Mouse (Mus musculus): ENCODE measurements around the gene Rbm34. TPM values are rescaled to one million over a fixed set of nuclear protein-coding genes. Genes with fewer than 3 reads are reported as not detected.
"Not testable (repeated sequence)": the region's sequence is repeated elsewhere in the genome, so short reads cannot be mapped to it uniquely, and the experiment has no call there.

Rbm34 gene
- total RNA-seq (2021): 10 to 100 TPM; 17.4 to 19.5 TPM
- long read RNA-seq, transcript Rbm34-201 (11 exons, 3,424 nt): major isoform, 12 of 23 reads
- long read RNA-seq, partial matches to known transcripts: 0 of 23 reads
- long read RNA-seq, other reads (novel, unspliced or antisense): 7 of 23 reads

DNA sequence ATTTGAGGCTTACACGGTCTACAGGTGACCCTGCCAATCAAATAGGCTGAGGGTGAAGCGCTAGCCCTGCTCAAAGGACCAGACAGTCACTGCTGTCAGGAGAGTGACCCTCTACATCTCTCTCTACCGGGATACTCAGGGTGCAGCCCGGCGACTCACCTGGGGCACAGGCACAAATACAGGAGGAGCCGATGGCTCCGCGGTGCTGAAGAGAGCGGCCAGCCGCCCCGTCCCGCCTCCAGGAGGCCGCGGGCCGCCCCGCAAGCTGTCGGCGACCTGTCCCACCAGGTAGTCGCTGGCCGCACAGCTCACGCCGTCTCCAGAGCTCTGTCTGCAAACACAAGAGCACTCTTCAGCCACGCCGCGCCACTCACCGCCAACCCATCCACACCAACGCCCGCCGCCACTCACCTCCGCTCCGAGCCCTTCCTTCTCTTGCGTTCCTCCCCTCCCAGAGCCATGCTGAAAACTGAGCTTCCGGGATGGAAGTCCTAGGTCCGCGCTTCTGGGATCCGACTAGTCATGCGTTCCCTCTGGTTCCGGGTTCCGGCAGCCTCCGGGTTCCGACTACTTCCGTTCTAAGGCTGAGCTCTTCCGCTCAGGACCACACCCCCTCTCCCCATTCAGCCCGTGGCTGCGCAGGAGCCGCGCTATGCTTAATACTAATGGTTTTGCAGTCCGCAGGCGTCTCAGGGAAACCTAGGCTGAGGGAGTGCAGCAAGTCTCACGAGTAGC, at the start of gene Rbm34:
Gene Rbm34 (minus strand): TSS at position 493 of the 735 bp plus-strand sequence.
- DNase-seq (ENCODE audit: low spot score in 2 of 2): peak; percentile 97 to 98

DNA sequence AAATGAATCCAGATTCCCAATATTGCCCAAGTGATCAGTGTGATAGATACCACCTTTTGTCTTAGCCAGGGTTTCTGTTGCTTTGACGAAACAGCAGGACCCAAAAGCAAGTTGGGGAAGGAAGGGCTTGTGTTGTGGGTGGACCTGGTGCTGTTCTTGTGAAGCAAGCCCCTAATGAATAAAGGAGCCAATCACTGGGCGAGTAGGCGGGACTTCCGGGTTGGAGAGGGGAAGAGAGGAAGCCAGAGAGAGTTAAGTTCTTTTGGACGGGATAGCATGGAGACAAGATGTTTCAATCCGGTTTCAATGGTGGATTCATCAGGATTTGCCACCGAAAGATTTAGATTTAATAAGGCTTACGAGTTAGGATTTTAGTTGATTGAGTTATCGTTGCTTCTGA, 40.8 kb upstream of the Rbm34 start:
- no peak for DNase-seq (ENCODE audit: low spot score in 2 of 2)

DNA sequence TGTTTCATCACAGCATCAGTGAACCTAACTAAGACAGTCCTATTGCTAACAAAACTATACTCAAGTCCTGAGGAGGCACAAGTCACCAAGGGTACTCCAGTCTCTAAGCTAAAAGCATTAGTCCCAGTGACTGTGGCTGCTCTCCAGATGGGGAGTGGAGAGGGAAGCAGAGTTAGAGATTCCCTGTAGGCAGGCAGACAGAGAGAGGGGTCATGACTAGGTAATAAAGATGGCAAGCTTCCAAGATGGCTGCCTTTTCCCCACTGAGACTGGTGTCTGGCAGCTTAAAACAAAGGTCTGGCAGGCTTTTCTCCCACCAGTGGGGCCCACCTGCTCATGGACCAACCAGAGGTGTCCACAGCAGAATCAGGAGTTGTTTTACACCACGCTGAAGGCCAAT, 23.6 kb upstream of the Rbm34 start:
- DNase-seq (ENCODE audit: low spot score in 2 of 2): no peak

DNA sequence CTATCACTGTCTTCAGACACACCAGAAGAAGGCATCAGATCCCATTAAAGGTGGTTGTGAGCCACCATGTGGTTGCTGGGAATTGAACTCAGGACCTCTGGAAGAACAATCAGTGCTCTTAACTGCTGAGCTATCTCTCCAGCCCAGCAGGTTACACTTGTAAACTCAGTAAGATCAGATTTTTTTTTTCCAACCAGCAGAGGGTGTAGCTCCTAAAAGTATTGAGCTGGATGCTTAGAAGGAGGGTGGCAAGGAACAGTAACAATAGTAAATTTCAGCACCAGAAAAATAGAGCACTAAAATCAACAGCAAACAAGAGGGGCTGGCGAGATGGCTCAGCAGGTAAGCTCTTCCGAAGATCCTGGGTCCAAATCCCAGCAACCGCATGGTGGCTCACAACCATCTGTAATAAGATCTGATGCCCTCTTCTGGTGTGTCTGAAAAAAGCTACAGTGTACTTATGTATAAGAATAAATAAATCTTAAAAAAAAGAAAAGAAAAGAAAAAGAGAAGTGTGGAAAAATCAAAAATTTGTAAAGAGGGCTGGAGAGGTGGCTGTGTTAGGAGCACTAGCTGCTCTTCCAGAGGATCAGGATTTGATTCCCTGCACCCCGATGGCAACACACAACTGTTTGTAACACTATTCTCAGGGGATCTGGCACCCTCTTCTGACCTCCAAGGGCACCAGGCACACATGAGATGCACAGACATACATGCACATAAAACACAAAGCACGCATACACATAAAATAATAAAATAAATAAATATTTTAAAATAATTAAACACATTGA, 18.7 kb upstream of the Rbm34 start:
- no peak for DNase-seq (ENCODE audit: low spot score in 2 of 2)

DNA sequence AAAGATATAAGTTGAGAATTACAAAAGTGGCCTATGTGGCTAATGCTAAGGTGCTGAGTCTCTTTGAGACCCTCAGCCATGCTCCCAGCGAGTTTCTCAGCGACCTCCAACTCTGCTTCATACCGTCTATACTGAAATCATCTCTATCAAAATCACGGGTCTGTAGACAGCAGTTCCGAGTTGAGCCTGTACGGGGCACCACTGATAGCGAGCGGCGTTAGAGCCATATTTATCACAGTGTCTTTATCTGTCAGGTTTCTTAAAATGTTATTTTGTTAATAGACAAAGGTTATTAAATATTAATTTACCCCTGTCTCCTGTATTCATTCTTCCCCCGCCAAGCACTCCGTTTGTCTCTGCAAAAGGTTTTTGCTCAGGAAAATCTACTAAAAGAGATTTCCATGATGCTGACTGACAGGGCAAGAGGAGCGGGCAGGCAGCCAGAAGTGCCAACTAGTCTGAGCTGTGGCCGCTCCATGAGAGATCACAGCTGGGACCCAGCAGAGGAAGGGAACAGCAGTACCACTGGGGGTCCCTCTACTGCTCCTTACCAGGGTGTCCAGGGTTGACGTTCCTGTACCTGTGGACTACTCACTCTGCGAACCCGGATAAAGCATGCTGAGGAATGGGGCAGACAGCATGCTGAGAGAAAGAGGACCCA, 17.6 kb upstream of the Rbm34 start:
- no peak for DNase-seq (ENCODE audit: low spot score in 2 of 2)

DNA sequence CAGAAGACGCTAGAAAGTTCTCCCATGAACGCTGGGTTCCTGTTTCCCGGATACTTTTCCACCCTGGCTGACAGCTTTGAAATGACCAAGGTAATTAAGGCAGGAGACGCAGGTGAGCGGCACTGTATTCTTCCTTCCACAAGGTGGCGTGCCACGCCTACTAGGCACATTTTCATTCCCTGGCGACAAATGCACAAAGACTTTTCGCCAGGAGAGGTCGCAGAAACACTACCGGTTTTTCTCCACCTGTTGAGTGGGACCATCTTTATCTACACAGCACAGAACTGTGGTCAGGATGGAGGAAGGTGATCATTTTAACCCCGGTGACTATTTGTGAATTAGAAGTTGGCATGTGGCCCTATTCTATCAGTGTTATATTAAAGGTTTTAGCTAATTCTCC, 15.6 kb upstream of the Rbm34 start:
- DNase-seq (ENCODE audit: low spot score in 2 of 2): peak; percentile 84 to 87

DNA sequence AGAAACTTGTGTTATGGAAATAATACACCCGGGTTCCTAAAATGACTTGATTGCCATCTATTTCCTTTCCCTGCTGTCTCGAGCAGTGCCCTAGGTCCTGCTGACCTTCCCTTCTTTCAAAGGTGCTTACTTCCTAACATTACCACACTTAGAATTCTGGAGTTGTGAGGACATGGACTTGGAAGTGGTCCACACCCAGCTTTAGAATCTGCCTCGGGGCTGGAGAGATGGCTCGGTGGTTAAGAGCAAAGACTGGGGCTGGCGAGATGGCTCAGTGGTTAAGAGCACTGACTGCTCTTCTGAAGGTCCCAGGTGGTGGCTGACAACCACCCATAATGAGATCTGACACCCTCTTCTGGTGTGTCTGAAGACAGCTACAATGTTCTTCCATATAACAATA, 9.2 kb upstream of the Rbm34 start:
- no peak for DNase-seq (ENCODE audit: low spot score in 2 of 2)

DNA sequence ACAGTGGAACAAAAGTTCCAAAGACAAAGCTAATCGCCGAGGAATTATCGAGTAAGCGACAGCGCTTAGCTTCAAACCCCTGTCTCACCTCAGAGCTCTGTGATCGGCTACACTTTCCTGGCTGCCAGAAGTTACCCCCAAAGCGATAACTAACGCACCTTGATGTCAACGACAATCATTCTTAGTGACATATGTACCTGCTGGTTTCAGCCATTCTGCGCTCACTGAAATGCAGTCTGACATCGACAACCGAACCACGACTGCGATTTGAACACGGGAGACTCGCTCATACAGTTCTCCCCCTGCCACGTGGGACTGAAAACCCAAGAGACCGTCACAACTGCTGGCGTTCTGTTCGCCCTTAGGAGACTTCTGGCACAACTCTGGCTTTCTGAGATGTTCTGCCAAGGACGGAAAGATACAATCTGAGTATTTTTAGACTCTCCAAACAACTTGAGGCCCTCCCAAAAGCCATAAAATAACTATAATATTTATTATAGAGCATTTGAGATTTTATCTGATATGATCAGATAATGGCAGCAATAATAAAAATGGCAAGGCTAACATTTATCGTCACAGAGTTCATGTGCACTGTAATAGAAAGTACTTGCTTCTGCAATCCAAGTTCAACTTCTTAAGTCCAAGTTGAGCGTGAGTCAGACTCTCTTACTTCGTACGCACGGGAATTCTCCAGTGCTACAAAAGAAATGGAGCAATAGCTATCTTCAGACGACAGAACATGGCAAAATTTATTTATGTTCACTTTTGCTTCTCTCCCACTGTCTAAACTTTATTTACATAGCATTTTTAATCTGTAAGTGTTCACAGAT, 8.4 kb upstream of the Rbm34 start:
- DNase-seq (ENCODE audit: low spot score in 2 of 2): no peak

DNA sequence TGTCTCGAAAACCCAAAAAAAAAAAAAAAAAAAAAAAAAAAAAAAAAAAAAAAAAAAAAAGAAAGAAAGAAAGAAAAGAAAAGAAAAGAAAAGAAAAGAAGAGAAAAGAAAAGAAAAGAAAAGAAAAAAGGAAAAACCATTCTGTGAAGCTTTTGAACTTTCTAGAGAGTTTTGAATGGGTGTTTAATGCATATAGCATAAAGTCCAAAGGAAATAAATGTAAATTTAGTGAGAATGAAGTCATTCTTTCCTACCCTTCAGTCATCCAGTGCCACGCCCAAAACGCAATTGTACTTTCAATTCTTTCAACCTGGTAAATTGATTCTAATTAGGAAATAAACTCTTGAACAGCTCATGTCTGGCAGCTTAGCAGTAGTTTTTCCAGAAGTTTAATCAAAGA, 7.7 kb upstream of the Rbm34 start:
- DNase-seq (ENCODE audit: low spot score in 2 of 2): not testable (repeated sequence)

DNA sequence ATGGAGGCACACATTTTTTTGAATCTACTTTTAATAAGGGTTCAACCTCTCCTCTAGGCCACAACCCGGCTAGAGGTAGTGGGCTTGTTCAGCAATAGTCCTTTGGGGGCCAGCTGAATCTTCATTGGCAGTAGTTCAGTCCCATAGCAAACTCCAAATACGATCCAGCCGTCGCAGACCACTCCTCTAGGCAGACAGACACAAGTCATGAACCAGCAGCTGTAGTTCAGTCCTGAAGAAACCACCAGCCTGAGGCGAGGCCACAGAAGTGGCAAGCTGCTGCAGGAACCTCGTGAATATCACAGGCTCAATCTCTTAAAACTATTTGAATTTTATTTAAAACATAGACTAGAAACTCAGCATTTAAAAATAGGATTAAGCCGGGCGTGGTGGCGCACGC, 7.2 kb upstream of the Rbm34 start:
- DNase-seq (ENCODE audit: low spot score in 2 of 2): no peak

DNA sequence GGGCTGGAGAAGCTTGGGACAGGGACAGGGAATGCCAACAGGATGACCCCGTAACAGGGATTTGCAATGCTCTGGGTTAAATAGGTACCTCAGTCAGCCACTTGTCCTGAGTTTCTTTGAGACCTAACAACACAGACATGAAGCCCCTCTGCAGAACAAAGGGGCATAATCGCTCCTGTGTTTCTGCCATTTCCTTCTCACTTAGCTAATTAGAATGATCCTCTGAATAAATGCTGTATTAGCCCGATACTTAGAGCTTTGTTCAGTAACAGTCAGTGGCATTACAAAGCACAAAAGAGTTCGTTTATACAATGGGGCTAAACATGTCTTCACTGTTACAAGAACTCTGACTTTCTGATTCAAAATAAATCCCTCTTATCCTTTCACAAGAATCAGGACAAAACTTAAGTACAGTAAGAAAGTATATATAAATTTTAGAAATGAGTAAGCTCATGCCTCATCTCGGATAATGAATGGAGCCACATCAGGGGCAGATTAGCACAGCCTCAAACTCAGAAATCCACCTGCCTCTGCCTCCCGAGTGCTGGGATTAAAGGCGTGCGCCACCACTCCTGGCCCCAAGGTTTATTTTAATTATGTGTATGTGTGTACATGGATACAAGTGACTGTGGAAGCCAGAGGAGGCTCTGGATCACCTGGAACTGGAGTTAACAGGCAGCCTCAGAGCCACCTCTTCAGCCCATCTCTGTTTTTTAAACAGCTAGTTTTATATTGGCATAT, 5.9 kb upstream of the Rbm34 start:
- DNase-seq (ENCODE audit: low spot score in 2 of 2): no peak

DNA sequence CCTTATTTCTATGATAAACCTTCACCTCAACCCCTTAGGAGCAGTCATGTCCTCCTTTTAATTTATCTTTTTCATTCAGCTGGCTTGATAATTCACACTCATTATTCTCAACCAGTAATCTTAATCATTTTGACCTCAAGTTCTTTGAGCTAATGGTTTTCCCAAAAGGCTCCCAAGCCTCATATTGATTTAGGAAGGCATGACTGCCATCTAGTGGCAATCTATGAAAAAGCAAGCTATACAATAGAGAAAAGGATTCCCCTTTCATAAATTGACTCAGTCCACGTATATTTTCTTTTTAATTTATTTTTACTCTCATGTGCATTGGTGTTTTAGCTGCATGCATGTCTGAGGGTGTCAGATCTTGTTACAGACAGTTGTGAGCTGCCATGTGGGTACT, 4.8 kb upstream of the Rbm34 start:
- DNase-seq (ENCODE audit: low spot score in 2 of 2): no peak

DNA sequence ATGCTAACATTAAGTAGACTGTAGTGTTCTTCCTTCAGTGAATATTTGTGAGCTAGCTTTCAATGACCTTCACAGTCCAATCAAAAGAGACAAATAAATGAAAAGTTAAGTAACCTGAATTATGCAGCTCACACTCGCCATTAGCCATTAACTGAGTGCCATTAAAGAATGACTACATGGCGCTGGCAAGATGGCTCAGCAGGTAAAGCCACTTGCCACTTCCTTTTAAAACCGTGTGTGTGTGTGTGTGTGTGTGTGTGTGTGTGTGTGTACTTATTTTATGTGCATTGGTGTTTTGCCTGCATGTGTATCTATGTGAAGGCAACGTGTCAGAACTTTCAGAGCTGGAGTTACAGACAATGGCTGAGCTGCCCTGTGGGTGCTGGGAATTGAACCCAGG, 3.6 kb upstream of the Rbm34 start:
- no peak for DNase-seq (ENCODE audit: low spot score in 2 of 2)

DNA sequence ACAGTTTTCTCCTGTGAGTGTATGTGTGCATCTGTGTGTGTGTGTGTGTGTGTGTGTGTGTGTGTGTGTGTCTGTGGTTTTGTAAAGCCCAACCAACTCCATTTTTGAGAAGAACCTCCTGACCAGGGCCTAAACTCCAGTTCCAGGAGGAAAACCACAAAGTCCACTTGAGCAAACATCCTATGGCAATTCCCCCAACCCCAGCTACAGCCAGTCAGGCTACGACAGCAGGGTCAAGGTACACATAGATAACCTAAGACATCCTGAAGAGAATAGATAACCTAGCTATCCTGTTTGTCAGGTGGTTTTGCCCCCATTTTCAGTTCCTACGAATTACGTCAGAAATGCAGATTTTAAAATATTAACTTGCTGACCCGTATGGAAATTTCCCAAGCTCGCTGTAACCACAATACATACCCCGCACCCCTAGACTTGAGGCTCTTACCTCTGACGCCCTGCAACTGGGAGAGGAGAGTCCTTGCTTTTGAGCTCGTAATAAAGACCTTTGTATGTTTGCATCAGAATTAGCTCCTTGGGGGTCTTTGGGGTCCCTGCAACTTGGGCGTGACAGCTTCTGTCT, 2.9 kb upstream of the Rbm34 start:
- DNase-seq (ENCODE audit: low spot score in 2 of 2): no peak

DNA sequence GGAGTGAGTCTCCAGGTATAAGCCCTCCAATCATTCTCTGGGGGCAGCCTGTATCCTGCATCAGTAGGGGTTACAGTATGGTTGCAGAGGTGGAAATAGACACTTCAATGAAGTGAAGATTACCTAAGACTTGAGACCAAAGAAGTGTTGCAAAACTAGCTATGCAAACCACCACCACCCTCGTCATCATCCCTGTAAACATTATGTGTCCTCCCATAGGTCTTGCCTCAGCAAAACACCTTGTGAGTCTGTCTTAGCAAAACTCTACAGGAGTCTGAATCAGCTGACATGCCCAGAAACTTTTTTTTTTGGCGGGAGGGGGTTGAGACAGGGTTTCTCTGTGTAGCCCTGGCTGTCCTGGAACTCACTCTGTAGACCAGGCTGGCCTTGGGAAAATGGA, 1.8 kb upstream of the Rbm34 start:
- DNase-seq (ENCODE audit: low spot score in 2 of 2): no peak

DNA sequence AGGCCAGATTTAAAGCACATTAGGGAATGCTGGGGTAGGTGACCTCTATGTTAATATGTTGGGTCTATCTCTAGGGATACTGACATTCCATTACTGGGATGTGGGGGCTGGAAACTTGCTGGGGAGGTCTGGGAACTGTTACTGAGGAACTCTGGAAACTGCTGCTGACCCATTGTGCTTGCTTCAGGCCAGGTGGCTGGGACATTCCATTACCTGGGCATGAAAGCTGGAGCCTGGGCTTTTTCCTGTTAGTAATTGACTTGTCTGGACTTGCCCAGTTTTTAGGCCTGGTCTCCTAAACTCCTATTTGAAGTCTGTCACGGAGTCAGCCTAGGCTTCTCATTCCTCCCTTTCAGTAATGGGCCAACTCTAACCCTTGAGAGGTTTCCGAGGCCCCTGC, 1.2 kb upstream of the Rbm34 start:
- DNase-seq (ENCODE audit: low spot score in 2 of 2): no peak

DNA sequence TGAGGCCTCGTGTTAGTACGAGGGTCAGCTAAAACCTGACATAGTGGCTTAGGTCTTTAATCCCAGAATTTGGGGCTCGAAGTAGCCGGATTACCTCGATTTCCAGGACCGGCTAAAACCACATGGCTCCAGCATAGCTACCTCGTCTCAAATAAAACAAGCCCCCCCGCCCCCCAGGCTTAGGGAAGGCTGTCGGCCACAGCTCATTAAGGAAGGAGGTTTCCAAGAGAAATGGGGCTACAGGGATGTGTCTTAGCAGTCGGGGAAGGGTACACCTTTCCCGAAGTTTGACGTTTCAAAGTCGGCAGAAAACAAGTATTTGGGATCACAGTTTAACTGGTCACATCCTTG, 418 bp upstream of the Rbm34 start:
- no peak for DNase-seq (ENCODE audit: low spot score in 2 of 2)

DNA sequence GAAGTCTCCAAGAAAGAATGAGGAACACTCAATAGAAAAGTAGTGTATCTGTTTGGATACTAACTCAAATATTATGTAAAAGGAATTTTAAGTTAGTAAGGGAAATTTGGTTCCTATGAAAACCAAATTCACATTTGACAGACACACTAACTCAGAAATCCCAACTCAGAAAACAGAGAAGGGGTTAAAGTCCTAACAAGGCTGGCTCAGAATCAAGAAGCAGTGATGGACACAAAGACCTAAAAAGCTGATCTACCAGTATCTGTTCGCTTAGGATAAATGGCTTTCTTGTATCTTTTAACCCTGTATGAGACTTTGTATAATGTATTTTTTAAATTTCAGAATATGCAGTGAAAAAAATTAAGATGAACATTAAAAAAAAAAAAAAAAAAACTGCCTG, 1.3 kb downstream of the Rbm34 start:
- DNase-seq (ENCODE audit: low spot score in 2 of 2): no peak

DNA sequence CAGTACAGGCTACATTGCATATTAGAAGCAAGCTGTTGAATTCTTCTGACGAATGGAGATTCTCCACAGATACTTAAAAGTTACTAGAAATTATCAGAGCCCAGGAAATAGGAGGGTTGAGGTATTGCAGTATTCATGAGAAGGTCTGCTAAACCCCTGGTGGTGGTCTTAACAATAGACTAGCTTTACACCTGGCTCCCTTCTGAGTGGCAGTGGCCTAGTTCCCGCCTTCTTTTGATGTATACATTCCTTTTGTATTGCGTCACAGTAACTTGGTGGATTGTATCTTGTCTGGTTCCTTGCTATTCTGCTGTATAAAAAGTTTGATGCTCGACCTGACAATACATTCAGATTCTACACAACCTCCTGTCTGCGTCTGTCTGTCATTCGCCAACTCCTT, 2.8 kb downstream of the Rbm34 start:
- no peak for DNase-seq (ENCODE audit: low spot score in 2 of 2)

DNA sequence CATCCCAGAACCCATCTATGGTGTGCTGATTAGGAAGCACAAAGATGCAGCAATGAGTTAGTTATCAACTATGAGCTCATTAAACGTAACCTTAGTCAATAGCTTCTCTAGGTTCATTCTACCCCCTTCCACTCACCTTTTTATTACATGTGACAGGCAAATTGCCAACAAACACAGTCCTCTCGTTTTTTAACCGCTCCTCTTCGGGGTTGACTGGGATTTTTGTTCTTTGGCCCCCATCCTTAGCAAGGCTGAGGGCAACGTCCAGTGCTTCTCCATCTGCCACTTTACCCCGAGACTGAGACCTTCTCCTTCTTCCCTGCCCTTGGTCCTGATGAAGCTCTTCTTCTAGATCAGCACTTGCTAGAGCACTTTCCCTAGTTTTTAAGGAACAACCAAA, 5.6 kb downstream of the Rbm34 start:
- no peak for DNase-seq (ENCODE audit: low spot score in 2 of 2)
